Mouse (Mus musculus): ENCODE data around the gene Olfr1480. TPM values are rescaled to one million over a fixed set of nuclear protein-coding genes. Genes with fewer than 3 reads are reported as not detected.

Gene Olfr1480
- total RNA-seq (2015; ENCODE audit: low replicate concordance): not detected in 2 replicates
- not detected in 2 replicates for total RNA-seq (2017; ENCODE audit: low replicate concordance)

- no peak for ATAC-seq (replicated peaks; ENCODE audit: low FRiP score, poor library complexity, severe bottlenecking)
Measured at GRCm38 (mm10) chr19:13527613-13528012, at the start of gene Olfr1480. Gene Olfr1480, plus strand, starts transcription at chr19:13527913.

- ATAC-seq (replicated peaks; ENCODE audit: low FRiP score, poor library complexity, severe bottlenecking): no peak
Measured at GRCm38 (mm10) chr19:13480096-13480495, 47.6 kb upstream of the Olfr1480 start, which contains the start of gene Olfr1475. Gene Olfr1475, minus strand, starts transcription at chr19:13480196.

- no peak for ATAC-seq (replicated peaks; ENCODE audit: low FRiP score, poor library complexity, severe bottlenecking)
Measured at GRCm38 (mm10) chr19:13500246-13500645, 27.5 kb upstream of the Olfr1480 start, which contains the start of gene Olfr1477. Gene Olfr1477, plus strand, starts transcription at chr19:13500546.

Other genes with a start within 250 kb of the Olfr1480 start
- gene Olfr1465, start 212.4 kb upstream of the Olfr1480 start, total RNA-seq (2015; ENCODE audit: low replicate concordance): not detected in 2 replicates
- 0.70 TPM in 1 of 2 replicates, not detected in the other for gene Olfr1465, start 212.4 kb upstream of the Olfr1480 start, total RNA-seq (2017; ENCODE audit: low replicate concordance)
- gene Olfr1466, start 189.1 kb upstream of the Olfr1480 start, total RNA-seq (2015; ENCODE audit: low replicate concordance): not detected in 2 replicates
- not detected in 2 replicates for gene Olfr1466, start 189.1 kb upstream of the Olfr1480 start, total RNA-seq (2017; ENCODE audit: low replicate concordance)
- not detected in 2 replicates for gene Olfr1467, start 165.7 kb upstream of the Olfr1480 start, total RNA-seq (2015; ENCODE audit: low replicate concordance)
- not detected in 2 replicates for gene Olfr1467, start 165.7 kb upstream of the Olfr1480 start, total RNA-seq (2017; ENCODE audit: low replicate concordance)
- not detected in 2 replicates for gene Olfr1469, start 120.1 kb upstream of the Olfr1480 start, total RNA-seq (2015; ENCODE audit: low replicate concordance)
- gene Olfr1469, start 120.1 kb upstream of the Olfr1480 start, total RNA-seq (2017; ENCODE audit: low replicate concordance): not detected in 2 replicates
- not detected in 2 replicates for gene Olfr1471, start 84.5 kb upstream of the Olfr1480 start, total RNA-seq (2015; ENCODE audit: low replicate concordance)
- not detected in 2 replicates for gene Olfr1471, start 84.5 kb upstream of the Olfr1480 start, total RNA-seq (2017; ENCODE audit: low replicate concordance)
- not detected in 2 replicates for gene Olfr1472, start 71.8 kb upstream of the Olfr1480 start, total RNA-seq (2015; ENCODE audit: low replicate concordance)
- not detected in 2 replicates for gene Olfr1472, start 71.8 kb upstream of the Olfr1480 start, total RNA-seq (2017; ENCODE audit: low replicate concordance)
- not detected in 2 replicates for gene Olfr1474, start 58.3 kb upstream of the Olfr1480 start, total RNA-seq (2015; ENCODE audit: low replicate concordance)
- gene Olfr1474, start 58.3 kb upstream of the Olfr1480 start, total RNA-seq (2017; ENCODE audit: low replicate concordance): not detected in 2 replicates
- gene Olfr1475, start 47.7 kb upstream of the Olfr1480 start, total RNA-seq (2015; ENCODE audit: low replicate concordance): not detected in 2 replicates
- not detected in 2 replicates for gene Olfr1475, start 47.7 kb upstream of the Olfr1480 start, total RNA-seq (2017; ENCODE audit: low replicate concordance)
- not detected in 2 replicates for gene Olfr1477, start 27.4 kb upstream of the Olfr1480 start, total RNA-seq (2015; ENCODE audit: low replicate concordance)
- not detected in 2 replicates for gene Olfr1477, start 27.4 kb upstream of the Olfr1480 start, total RNA-seq (2017; ENCODE audit: low replicate concordance)
- gene Olfr1484, start 55.6 kb downstream of the Olfr1480 start, total RNA-seq (2015; ENCODE audit: low replicate concordance): not detected in 2 replicates
- not detected in 2 replicates for gene Olfr1484, start 55.6 kb downstream of the Olfr1480 start, total RNA-seq (2017; ENCODE audit: low replicate concordance)
- gene Olfr1487, start 89.5 kb downstream of the Olfr1480 start, total RNA-seq (2015; ENCODE audit: low replicate concordance): not detected in 2 replicates
- not detected in 2 replicates for gene Olfr1487, start 89.5 kb downstream of the Olfr1480 start, total RNA-seq (2017; ENCODE audit: low replicate concordance)
- not detected in 2 replicates for gene Olfr1489, start 103.7 kb downstream of the Olfr1480 start, total RNA-seq (2015; ENCODE audit: low replicate concordance)
- not detected in 2 replicates for gene Olfr1489, start 103.7 kb downstream of the Olfr1480 start, total RNA-seq (2017; ENCODE audit: low replicate concordance)
- not detected in 2 replicates for gene Olfr1490, start 123.2 kb downstream of the Olfr1480 start, total RNA-seq (2015; ENCODE audit: low replicate concordance)
- gene Olfr1490, start 123.2 kb downstream of the Olfr1480 start, total RNA-seq (2017; ENCODE audit: low replicate concordance): not detected in 2 replicates
- gene Olfr1491, start 169.4 kb downstream of the Olfr1480 start, total RNA-seq (2015; ENCODE audit: low replicate concordance): not detected in 2 replicates
- gene Olfr1491, start 169.4 kb downstream of the Olfr1480 start, total RNA-seq (2017; ENCODE audit: low replicate concordance): not detected in 2 replicates
- gene Olfr1493-ps1, start 195.4 kb downstream of the Olfr1480 start, total RNA-seq (2015; ENCODE audit: low replicate concordance): not detected in 2 replicates
- 0.26 TPM in 1 of 2 replicates, not detected in the other for gene Olfr1493-ps1, start 195.4 kb downstream of the Olfr1480 start, total RNA-seq (2017; ENCODE audit: low replicate concordance)
- not detected in 2 replicates for gene Olfr1494, start 211.8 kb downstream of the Olfr1480 start, total RNA-seq (2015; ENCODE audit: low replicate concordance)
- not detected in 2 replicates for gene Olfr1494, start 211.8 kb downstream of the Olfr1480 start, total RNA-seq (2017; ENCODE audit: low replicate concordance)
- not detected in 2 replicates for gene Olfr1495, start 236.7 kb downstream of the Olfr1480 start, total RNA-seq (2015; ENCODE audit: low replicate concordance)
- gene Olfr1495, start 236.7 kb downstream of the Olfr1480 start, total RNA-seq (2017; ENCODE audit: low replicate concordance): not detected in 2 replicates
- gene Olfr1496, start 250.0 kb downstream of the Olfr1480 start, total RNA-seq (2015; ENCODE audit: low replicate concordance): not detected in 2 replicates
- 2.0 TPM in 1 of 2 replicates, not detected in the other for gene Olfr1496, start 250.0 kb downstream of the Olfr1480 start, total RNA-seq (2017; ENCODE audit: low replicate concordance)